Mouse (Mus musculus): Measurements from ENCODE around the gene Zfp536.

Zfp536 gene

GRCm38 (mm10) chr7:37473311-37474084, 299.9 kb downstream of the Zfp536 start:
- no peak for DNase-seq (ENCODE audit: low spot score in 2 of 2)

- DNase-seq (ENCODE audit: low spot score in 2 of 2), result no peak
Observed at GRCm38 (mm10) chr7:37471726-37472125, 301.7 kb downstream of the Zfp536 start.

- DNase-seq (ENCODE audit: low spot score in 2 of 2), result no peak
Observed at GRCm38 (mm10) chr7:37466477-37467243, 306.8 kb downstream of the Zfp536 start.

GRCm38 (mm10) chr7:37464186-37464721, 309.2 kb downstream of the Zfp536 start:
- DNase-seq (ENCODE audit: low spot score in 2 of 2), result no peak

- DNase-seq (ENCODE audit: low spot score in 2 of 2), result no peak
Observed at GRCm38 (mm10) chr7:37447523-37447922, 325.9 kb downstream of the Zfp536 start.

- no peak for DNase-seq (ENCODE audit: low spot score in 2 of 2)
Observed at GRCm38 (mm10) chr7:37439912-37440311, 333.5 kb downstream of the Zfp536 start.

DNA sequence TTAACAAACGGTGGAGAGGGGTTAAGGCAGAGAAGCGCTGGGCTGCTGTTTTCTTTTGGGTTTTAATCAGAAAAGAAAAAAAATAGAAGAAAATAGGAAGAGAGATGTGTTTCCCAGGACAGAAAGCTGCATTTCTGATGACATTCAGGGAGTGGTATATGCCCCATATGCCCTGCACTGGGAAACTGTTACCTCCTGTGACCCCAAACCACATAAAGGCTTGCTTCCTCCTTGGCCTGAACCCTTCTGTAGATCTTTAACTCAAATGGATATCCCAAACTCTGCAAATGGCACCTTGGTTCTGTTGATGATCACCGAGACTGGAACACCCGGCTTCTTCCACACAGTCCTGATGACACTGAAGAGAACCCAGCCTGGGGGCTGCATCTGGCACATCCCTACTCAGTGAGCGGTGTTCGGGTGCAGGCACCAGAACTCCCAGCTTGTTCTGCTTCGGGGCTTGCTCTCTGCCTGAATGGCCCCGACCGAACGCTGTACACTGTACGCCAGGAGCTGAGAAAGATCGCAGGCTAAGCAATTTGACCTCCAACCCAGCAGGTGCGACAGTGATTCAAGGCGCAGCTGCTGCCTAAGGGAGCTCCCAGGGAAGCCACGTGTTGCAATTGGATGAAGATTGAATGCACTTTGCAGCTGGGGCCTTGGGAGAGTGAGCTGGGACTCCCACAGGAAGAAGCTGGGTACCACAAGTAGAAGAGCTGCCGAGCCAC, 334.2 kb downstream of the Zfp536 start:
- DNase-seq (ENCODE audit: low spot score in 2 of 2), result no peak

- no peak for DNase-seq (ENCODE audit: low spot score in 2 of 2)
Observed at GRCm38 (mm10) chr7:37437887-37438286, 335.6 kb downstream of the Zfp536 start.

DNA sequence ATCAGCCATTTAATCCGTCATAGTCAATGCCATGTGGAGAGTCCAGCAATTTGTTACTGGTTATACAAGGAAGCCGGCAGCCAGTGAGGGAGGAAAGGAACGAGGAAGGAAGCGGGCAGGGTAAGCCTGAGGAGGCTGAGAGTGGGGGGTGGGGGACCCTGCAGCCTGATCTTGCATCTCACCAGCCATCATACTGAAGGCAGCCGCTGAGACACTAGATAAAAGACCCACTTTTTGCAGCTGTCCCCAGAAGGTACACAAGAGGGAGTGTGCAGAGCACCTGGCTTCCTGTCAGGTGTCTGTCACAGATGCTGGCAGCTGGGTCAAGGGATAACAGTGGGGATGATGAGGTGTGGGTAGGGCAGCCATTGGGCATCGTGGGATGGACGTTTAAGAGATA, 340.3 kb downstream of the Zfp536 start:
- no peak for DNase-seq (ENCODE audit: low spot score in 2 of 2)

DNA sequence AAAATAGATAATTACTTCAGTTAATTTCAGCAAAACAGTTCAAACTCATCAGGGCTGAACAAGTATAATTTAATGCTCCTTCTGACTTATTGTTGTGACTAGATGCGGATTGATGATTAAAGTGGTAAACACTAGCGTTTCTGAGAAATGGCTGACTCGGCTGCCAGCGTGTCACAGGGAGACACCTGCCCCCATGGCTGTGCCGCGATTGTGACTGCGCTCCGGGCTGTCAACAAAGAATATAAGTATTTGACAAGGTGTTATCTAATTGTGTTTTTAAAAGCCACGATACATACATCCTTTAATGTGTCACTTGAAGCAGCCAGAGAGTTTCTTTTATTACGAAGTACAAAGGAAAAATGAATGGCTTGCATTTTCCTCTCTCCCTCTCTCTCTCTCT, 342.0 kb downstream of the Zfp536 start:
- DNase-seq (ENCODE audit: low spot score in 2 of 2), result no peak

DNA sequence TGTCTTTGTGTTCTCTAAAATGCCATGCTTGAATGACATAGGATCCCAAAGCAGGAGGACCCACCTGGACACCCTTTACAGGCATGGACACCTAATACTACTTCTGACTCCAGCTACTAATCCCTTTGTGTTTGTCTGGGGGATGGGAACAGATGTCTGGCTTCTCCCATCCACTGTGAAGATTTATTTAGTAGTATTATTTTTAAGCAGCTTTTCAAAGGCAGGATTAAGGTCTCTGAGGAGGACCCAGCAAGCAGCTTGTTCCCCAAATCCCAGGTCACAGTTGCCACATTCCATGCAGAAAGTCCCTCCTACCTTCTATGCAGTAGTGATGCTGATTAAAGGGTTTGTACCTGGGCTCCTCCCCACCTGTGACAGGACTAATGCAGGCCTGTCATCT, 347.4 kb downstream of the Zfp536 start:
- no peak for DNase-seq (ENCODE audit: low spot score in 2 of 2)

- DNase-seq (ENCODE audit: low spot score in 2 of 2), result no peak
Observed at GRCm38 (mm10) chr7:37422966-37423365, 350.5 kb downstream of the Zfp536 start.

Measured in right cerebral cortex, postnatal 36 days (tissue).